Mouse (Mus musculus): ENCODE results near the gene Setd3. TPM values are rescaled to one million over a fixed set of nuclear protein-coding genes. Genes with fewer than 3 reads are reported as not detected.

Gene Setd3
- 100 to 1,000 TPM; 178 to 186 TPM for total RNA-seq (2021)
- long read RNA-seq, experiment 1, transcript Setd3-201 (13 exons, 2,755 nt) = major isoform, 162 of 248 reads
- long read RNA-seq, experiment 1, partial matches to known transcripts = 26 of 248 reads
- long read RNA-seq, experiment 1, other reads (novel, unspliced or antisense) = 55 of 248 reads
- long read RNA-seq, experiment 2, transcript Setd3-201 (13 exons, 2,755 nt) = major isoform, 131 of 210 reads
- long read RNA-seq, experiment 2, partial matches to known transcripts = 18 of 210 reads
- long read RNA-seq, experiment 2, other reads (novel, unspliced or antisense) = 60 of 210 reads

GRCm38 (mm10) chr12:108179246-108179320 is at the start of gene Setd3:
Setd3 (minus strand) TSS chr12:108179314.
- no peak for DNase-seq (ENCODE audit: low spot score in 2 of 2)

DNA sequence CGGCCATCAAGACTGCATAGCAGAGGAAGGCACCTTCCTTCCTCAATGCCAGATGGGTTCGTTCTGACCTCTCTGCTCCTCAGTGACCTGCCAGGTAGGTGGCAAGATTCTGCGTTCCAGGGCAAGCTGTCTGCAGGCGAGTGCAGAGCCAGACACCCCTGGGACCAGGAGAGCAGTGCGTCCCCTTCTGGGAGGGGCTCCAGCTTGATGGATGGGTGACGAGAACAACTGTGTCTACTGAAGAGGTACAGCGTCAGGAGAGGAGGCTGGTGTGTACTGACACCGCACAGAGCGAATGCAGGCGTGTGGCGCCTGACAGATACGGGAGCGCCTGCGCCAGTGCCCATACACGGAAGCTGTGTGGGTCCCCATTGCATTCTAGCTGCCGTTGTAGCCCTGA is 48.4 kb upstream of the Setd3 start:
- no peak for DNase-seq (ENCODE audit: low spot score in 2 of 2)

DNA sequence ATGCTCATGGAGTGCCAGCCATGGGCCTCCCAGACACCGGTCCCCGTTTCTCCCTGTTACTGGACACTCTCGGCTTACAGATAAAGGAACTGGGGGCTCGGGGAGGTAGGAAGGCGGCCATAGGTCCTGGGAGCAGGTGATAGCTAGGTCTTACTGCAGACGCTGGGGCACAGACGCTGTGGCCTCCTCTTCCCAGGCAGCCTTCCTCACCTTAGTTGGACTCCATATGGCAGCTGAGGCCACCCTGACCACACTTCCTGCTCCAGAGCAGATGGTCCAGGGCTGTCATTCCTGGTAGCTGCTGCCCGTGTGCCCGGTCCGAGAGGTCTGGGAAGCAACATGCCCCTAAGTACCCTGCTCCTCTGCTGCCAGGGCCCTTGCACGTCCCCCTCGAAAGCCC is 47.8 kb upstream of the Setd3 start:
- DNase-seq (ENCODE audit: low spot score in 2 of 2) = no peak

DNA sequence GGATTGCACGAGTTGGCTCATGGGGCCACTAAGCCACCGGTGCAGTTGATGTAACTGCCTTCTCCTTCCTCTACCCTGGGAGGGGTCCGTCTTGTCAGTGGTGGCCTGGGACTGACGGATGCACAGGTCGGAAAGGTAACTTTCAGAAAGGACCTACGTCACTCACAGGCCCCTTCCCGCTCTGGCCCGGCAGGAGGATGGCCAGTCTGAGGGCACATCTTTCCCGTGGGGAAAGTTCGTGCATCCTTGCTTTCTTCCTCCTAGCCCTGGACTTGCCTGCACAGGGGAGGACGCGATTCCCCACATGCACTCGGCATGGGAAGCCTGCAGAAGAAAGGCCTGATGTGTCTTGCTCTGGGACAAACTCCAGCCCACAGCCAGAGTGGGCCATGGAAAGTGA is 47.1 kb upstream of the Setd3 start:
- no peak for DNase-seq (ENCODE audit: low spot score in 2 of 2)

DNA sequence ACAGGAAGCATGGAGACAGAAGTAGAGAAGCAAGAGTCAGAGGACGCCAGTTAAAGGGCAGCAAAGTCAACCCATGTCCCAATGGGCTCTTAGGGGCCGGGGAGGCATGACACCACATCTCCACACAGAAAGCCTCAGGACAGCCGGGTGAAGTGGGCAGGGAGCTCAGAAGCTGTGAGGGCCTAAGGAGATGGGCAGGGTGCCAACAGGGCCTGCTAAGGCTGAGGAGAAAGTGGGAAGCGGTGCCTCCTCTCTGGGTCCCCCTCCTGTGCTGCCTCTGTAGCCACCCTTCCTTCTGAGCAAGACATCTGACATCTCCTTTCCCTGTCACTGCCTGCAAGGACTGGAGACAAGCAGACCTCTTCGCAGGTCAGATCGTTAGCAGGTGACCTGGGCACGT is 46.7 kb upstream of the Setd3 start:
- no peak for DNase-seq (ENCODE audit: low spot score in 2 of 2)

DNA sequence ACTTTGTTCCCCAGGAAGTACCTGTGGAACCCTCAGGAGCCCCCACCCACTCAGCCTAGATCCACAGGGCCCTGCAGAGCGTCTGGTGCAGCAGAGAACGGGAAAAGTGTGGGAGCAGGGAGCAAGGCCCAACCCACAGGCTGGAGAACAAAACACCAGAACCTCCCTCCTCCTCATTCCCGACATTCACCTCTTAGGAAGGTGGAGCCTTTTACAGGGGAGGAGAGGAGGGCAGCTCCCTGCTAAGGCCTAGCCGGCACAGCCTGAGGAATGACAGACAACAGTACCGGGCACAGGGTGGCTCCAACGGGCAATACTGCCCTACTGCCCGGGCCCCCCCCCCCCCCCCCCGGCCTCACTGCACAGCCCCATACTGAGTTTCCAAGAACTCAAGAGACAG is 44.2 kb upstream of the Setd3 start:
- DNase-seq (ENCODE audit: low spot score in 2 of 2) = no peak

- no peak for DNase-seq (ENCODE audit: low spot score in 2 of 2)
Observed at GRCm38 (mm10) chr12:108221712-108222111, 42.6 kb upstream of the Setd3 start.

DNA sequence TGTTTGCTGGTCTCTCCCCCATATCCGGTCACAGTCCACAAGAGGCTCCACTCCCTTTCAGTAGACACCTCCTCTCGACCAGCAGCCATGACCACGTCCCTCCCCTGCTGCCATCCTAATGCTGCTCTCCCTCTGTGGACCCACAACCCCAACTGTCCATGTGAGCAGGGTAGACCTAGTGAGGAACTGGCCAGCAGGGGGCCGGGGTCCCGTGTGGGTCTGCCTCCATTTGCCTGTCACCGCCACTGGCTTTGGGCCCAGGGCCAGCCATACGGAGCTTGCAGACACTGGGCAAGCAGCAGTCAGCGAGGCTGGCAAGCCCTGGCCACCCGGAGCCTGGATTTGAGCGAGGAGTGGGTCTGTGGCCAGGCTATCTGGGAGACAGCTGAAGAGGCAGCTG is 42.1 kb upstream of the Setd3 start:
- no peak for DNase-seq (ENCODE audit: low spot score in 2 of 2)

DNA sequence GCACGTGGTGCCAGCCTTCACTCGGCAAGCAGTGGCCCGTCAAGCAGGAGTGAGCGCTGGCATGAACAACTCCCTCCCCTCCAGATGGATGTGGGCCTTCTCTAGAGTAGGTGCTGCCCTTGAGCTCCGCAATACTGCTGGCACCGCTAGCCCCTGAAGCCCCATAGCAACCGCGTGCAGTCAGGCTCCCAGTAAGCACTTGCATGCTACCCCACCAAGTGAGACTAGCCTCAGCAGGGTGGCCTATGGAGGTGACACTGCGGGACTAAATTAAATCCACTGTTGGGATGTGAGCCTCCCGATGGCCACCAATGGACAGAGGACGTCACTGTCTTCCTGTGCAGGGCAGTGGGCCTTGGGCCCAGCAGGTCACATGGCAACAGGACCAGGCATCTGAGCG is 41.5 kb upstream of the Setd3 start:
- no peak for DNase-seq (ENCODE audit: low spot score in 2 of 2)

DNA sequence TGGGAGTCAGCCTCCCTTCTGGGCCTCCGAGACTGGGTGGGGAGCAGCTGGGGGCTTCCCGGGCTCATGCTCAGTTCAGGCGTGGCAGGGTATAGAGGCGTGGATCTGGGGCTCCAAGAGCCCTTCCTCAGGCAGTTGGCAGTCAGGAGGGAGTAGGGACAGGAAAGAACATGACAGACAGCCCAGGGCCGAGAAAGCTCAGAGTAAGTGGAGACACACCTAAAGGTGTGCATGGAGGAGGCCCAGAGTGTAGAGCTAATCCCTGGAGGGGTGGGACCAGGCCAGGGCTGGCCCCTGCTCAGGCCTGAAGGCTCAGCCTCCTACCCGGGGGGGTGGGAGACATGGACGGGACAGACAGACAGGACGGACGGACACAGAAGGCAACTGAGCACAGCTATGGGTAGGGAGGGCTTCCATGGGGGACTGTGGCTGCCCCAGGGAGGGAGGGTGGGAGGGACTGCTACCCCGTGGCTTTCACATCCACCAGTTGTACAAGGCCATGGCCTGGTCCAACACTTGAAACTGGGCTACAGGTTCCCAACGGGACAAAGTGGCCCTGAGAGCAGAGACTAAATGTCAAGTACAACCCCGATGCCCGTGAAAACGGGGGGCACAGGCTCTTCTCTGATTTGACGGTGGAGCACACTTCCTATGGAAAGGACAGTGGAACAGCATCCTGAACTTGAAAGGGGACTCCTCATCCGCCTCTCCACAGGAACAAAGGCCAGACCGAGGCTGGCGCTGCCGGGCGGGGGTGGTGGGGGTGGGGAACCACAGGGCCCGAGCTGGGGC is 40.9 kb upstream of the Setd3 start:
- DNase-seq (ENCODE audit: low spot score in 2 of 2) = no peak

DNA sequence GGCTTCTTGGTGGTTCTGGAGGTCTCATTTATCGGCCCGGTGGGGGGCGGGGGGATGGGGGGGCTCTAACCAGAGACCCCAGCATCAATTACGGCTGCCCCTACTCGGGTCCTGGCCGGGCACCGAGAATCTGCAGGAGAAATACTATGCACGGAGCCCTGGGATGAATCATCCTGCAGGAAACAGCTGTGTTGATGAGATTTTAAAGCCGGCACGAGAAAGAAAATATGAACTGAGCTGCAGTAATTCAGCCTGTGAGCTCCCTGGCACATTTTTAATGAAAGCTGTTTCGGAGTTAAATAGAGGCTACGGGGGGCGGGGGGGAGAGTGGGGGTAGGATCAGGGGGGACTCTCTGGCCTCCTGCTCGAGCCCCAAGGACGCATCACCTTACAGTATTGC is 40.0 kb upstream of the Setd3 start:
- DNase-seq (ENCODE audit: low spot score in 2 of 2) = no peak

DNA sequence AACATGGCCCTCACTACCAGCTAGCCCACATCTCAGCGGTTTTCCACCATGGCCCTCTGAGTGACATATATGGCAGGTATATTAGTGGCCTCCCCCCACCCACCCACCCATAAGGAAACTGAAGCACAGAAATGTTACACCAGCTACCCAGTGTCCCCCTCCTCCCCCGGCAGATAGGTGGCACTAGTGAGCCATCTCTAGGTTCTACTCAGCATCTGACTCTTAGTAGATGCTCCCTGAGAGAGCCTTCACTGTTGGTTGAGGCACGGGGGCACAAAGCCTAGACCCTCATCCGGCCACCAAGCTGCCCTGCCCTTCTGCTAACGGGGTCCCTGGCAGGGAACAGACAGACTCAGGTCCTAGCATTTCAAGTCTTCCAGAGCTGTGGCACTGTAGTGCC is 38.5 kb upstream of the Setd3 start:
- peak; percentile 54 to 65 for DNase-seq (ENCODE audit: low spot score in 2 of 2)

DNA sequence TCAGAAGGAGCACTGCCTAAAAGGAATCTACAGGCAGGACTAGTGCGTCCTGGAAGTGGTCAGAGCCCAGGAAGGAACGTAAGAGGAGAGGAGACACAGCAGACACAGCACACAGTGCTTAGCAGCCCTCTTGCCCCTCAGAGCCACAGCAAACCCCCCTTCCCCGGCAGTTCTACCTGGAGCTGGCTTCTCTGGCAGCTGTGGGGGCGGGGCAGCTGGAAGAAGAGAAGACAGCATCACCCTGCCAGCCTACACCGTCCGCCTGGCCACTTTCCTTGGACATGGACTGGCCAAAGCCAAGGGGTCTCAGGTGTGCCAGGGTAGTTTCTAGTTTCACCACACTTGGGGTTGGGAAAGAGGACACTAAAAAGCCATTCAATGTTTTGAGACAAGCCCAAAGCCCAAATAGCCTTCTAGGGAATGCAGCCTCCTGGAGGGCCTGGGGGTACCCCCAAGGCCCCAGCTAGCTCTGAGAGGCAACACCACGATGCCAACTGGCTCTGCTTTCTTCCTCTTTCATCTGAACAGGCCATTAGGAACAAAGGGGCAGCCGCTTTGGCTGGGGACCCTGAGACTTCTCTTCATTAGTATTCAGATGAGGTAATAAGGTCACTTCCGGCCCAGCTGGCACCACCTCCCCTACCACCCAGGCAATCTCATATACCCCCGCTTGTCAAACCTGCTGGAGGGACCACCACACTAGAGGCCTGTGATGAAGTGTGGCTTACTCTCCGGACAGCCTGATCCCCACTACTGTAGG is 37.7 kb upstream of the Setd3 start:
- DNase-seq (ENCODE audit: low spot score in 2 of 2) = no peak

- no peak for DNase-seq (ENCODE audit: low spot score in 2 of 2)
Observed at GRCm38 (mm10) chr12:108215090-108215489, 36.0 kb upstream of the Setd3 start.

DNA sequence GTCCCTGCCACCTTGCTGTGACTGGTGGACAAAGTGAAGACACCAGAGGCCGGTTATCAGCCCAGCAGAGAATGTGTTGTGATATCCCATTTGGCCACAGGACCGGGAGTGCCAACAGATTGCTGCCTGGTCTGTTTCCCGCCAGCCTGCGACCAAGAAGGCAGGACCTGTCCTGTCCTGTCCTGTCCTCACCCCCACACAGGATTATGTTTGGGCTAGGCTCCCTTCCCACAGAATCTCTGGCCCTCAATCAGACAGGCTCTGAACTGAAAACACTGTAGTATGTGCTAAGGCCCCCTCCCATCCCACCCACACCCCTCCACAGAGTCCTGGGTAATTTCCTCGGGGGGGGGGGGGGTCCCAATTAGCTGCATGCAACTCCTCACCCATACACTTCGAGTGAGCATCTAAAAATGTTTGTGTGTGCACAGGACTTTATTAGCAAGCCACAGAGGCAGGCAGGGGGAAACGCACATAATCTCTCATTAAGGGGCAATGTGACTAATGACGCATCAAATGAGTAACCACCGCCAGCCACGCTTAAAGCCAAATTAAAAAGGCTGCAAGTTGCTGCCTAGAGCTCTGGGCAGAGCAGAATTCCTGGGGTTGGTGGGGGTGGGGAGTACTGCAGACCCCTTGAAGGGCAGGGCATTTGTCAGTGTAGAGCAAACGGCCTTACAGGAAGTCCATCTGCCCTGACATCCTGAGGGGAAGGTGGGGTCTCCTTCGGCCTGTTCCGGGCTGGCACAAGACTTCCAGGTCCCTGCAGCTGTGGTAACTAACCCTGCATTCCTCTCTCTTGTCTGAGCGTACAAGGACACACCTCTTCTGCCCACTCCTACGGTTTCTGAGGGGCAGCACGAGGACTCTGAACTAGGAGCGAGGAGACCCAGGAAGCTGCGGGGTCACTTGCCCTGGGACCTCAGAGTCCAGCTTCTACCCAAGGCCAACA is 34.3 kb upstream of the Setd3 start:
- no peak for DNase-seq (ENCODE audit: low spot score in 2 of 2)

DNA sequence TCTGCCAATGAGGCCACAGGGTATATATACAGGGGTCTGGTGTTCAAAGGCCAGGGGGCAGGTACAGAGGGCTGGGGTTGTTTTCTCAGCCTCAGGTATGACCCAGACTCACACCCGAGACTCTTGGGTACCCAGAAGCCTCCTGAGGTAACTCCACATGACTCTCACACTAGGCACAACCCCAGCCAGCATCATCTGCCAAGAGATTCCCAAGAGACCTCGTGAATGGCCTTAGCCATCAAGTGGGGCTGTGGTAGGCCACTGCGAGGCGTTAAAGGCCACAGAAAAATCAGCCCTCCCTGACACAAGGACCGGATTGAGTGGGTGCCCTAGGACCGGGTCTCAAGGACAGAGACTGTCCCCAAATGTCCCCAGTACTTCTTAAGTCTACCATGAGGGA is 33.4 kb upstream of the Setd3 start:
- DNase-seq (ENCODE audit: low spot score in 2 of 2) = no peak

DNA sequence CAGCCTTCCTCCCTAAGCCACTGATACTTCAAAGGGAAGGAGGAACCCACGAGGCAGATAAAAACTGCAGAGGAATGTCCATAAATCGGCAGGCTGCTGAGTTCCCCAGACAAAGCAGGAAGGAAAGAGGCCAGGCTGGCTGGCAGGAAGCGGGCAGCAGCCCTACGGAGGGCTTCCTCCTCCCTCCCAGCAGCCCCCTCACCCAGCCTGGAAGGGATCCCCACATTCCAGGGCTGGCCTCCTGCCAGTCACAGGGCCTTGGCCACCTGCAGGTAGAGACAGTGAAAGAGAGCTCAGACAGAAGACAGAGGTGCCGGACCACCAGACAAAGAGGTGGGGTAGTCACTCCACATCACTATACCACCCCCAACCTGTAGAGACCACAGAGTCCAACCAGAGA is 33.0 kb upstream of the Setd3 start:
- DNase-seq (ENCODE audit: low spot score in 2 of 2) = no peak

DNA sequence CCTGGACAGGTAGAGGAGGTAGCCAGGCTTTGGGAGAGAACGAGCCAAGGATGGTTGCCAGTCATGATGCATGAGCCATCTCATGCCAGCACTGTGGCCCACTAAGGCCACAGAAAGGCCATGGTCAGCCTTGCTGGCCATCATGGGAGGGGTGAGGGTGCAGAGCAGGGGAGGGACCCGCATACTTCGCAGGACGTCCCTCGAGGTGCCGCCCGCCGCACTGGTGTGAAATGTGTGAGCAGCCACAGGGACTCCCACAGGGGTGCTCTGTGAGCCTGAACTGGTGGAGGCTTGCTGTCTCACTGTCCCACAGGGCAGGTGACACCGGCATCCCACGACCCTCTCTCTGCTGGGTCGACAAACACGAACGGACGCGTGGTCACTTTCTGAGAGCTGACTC is 31.5 kb upstream of the Setd3 start:
- DNase-seq (ENCODE audit: low spot score in 2 of 2) = no peak

DNA sequence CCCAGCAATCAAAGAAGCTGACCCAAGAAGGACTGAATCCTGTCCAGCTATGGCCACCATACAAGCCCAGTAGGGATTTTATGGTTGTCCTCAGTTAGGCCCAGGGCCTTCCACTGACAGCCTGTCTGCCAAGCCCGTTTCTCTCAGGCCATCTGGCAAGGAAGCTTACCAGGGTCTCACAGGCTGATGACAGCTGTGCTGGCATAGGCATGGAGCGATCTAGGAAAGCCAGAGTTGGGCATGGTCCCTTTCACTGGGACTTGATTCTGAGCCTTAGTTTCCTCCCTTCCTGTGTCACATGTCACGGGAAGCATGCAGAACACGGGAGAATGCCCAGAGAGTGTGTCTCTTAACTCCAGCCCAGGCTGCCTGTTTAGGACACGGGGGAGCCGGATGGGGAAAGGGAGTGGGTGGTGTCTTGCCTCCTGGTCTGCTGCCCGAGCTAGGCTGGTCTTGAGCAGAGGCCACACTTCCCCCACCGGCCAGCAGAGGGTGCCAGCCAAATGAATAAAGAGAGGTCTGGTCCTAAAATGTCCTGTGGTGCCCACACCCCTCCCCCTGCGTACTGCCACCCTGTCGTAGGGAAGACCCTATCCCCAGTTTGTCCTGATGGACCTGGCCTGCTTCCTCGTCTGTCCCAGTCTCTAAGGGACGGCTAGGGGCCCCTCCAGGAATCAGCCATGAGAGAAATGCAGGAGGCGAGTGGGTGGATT is 29.8 kb upstream of the Setd3 start:
- peak; percentile 75 to 76 for DNase-seq (ENCODE audit: low spot score in 2 of 2)

GRCm38 (mm10) chr12:108208216-108208615 is 29.1 kb upstream of the Setd3 start:
- no peak for DNase-seq (ENCODE audit: low spot score in 2 of 2)

GRCm38 (mm10) chr12:108206641-108207040 is 27.5 kb upstream of the Setd3 start:
- DNase-seq (ENCODE audit: low spot score in 2 of 2) = peak; percentile 81 to 86

Data from left cerebral cortex, adult 18-20 months (tissue).